Mouse (Mus musculus): Measurements from ENCODE around the gene Pdcd6.

Gene Pdcd6

DNA sequence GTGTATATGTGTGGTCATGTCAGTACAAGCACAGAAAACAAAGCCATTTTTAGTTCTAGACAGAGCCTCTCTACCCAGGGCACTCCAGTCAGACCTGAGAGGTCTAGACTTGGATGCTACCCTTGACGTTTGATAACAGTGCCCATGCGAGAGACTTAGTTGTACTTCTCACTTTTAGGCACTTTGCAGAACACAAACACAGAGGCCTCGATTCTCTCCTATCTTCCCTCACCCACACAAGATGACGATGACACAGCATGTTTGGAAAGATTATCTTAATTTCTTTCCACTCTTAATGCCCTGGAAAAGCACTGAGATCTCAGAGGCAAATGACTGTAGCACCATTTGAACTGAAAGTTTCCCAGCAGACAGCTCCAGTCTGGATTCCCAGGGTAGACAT lies 41.7 kb downstream of the Pdcd6 start:
- DNase-seq: no peak

DNA sequence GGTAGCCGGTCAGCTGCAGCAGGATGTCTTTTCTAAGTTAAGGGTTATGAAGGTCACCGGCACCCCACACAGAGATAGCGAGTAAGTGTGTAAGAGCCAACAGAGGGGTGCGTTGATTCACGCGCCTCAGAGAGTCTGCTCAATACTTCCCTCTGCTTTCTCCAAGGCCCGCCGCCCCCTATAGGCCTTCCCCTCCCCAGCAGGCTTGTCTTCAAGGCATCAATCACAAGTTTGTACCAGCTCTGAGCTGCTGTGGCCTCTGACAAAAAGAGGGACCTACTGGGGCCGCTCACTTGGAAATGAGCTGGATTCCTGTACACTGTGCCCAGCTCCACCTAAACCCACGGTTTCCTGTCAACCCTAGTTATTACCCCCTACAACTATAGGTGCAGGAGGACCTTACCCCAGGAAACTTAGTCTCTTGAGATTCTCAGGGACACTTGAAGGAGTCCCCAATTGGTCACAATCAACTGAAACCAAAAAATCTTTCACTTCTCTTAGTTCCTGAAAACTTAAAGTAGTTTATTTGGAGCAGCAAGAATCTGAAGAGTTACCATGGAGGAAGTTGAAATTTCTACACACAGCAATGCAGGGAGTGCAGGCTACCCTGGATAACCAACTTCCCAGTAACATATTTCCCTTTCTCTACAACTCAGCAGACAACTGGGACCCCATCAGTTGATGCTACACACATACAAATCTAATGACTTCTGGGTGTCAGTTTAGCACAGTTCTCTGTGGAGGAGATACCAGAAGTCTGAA lies 57.0 kb downstream of the Pdcd6 start:
- peak; percentile 20 for DNase-seq

DNA sequence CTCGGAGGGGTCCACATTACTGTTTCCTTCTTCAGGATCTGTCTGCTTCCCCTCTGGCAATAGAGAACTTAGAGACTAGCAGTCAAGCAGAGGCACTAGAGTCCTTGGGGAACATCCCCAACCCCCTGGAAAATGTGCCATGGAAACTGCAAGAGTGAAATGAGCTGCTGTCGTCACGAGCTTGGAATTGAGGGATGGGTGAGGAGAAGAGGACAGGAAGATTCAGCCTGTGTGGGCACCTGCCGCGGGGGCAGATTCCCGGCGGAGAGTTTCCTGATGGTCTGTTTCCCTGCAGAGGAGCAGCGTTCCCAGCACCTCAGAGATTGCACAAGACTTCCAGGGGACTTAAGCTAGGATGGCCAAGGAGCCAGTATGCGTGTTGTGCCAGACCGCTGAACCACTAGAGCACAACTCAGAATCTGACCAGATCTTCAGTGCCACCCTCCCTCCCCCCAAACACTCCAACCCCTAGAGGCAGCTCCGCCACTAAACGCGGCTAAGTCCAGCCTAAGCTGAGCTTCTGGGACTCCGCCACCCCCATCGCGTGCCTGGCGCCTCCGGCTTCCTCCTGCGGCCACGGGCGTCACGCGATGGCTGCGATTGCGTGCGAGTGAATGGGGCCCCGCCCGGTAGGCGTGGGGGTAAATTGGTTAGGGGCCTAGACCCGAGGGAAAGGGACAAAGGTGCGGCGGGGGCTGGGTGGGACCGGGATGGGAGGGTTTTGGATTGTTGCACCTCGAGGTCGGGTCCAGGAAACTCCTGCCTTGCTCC lies 57.7 kb downstream of the Pdcd6 start:
- peak; percentile 23 for DNase-seq
